Mouse (Mus musculus): ENCODE measurements around the gene Olfr589. TPM values are rescaled to one million over a fixed set of nuclear protein-coding genes. Genes with fewer than 3 reads are reported as not detected.
"Not testable (repeated sequence)": the region's sequence is repeated elsewhere in the genome, so short reads cannot be mapped to it uniquely, and the experiment has no call there.

Gene Olfr589
- not detected in 2 replicates for total RNA-seq (2014; fragmentation: Nextera tagmentation)
- total RNA-seq (2017) = not detected in 2 replicates

GRCm38 (mm10) chr7:103156256-103156655, at the start of gene Olfr589:
TSS of gene Olfr589 (minus strand) at chr7:103156356.
- ATAC-seq (replicated peaks; ENCODE audit: poor library complexity, severe bottlenecking) = no peak

DNA sequence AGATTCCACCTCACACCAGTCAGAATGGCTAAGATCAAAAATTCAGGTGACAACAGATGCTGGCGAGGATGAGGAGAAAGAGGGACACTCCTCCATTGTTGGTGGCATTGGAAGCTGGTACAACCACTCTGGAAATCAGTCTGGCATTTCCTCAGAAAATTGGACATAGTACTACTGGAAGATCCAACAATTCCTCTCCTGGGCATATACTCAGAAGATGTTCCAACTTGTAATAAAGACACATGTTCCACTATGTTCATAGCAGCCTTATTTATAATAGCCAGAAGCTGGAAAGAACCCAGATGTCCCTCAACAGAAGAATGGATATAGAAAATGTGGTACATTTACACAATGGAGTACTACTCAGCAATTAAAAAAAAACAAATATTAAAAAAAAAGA, 28.3 kb upstream of the Olfr589 start, which contains the start of gene Olfr592:
Gene Olfr592 (plus strand): TSS at position 301 of the 400 bp plus-strand sequence.
- not testable (repeated sequence) for ATAC-seq (replicated peaks; ENCODE audit: poor library complexity, severe bottlenecking)

- no peak for ATAC-seq (replicated peaks; ENCODE audit: poor library complexity, severe bottlenecking)
These were observed 22.1 kb upstream of the Olfr589 start, which contains the start of gene Olfr591 for GRCm38 (mm10) chr7:103178240-103178639. TSS of gene Olfr591 (minus strand) at chr7:103178340.

GRCm38 (mm10) chr7:103169697-103170096, 13.5 kb upstream of the Olfr589 start:
- ATAC-seq (replicated peaks; ENCODE audit: poor library complexity, severe bottlenecking) = no peak

- ATAC-seq (replicated peaks; ENCODE audit: poor library complexity, severe bottlenecking) = no peak
These were observed 15.6 kb downstream of the Olfr589 start, which contains the start of gene Olfr588-ps1 for GRCm38 (mm10) chr7:103140579-103140978. TSS of gene Olfr588-ps1 (plus strand) at chr7:103140879.

GRCm38 (mm10) chr7:103125538-103125937, 30.6 kb downstream of the Olfr589 start, which contains the start of gene Olfr586:
TSS of gene Olfr586 (minus strand) at chr7:103125638.
- ATAC-seq (replicated peaks; ENCODE audit: poor library complexity, severe bottlenecking) = no peak

GRCm38 (mm10) chr7:103119406-103119805, 36.8 kb downstream of the Olfr589 start:
- no peak for ATAC-seq (replicated peaks; ENCODE audit: poor library complexity, severe bottlenecking)

Other genes with a start within 250 kb of the Olfr589 start
- gene Olfr571, start 238.8 kb downstream of the Olfr589 start, total RNA-seq (2014; fragmentation: Nextera tagmentation) = not detected in 2 replicates
- not detected in 2 replicates for gene Olfr571, start 238.8 kb downstream of the Olfr589 start, total RNA-seq (2017)
- not detected in 2 replicates for gene Olfr572, start 231.9 kb downstream of the Olfr589 start, total RNA-seq (2014; fragmentation: Nextera tagmentation)
- gene Olfr572, start 231.9 kb downstream of the Olfr589 start, total RNA-seq (2017) = not detected in 2 replicates
- not detected in 2 replicates for gene Olfr573-ps1, start 213.8 kb downstream of the Olfr589 start, total RNA-seq (2014; fragmentation: Nextera tagmentation)
- not detected in 2 replicates for gene Olfr573-ps1, start 213.8 kb downstream of the Olfr589 start, total RNA-seq (2017)
- gene Olfr574, start 207.9 kb downstream of the Olfr589 start, total RNA-seq (2014; fragmentation: Nextera tagmentation) = not detected in 2 replicates
- gene Olfr574, start 207.9 kb downstream of the Olfr589 start, total RNA-seq (2017) = not detected in 2 replicates
- not detected in 2 replicates for gene Olfr575, start 197.6 kb downstream of the Olfr589 start, total RNA-seq (2014; fragmentation: Nextera tagmentation)
- gene Olfr575, start 197.6 kb downstream of the Olfr589 start, total RNA-seq (2017) = not detected in 2 replicates
- not detected in 2 replicates for gene Olfr576, start 193.7 kb downstream of the Olfr589 start, total RNA-seq (2014; fragmentation: Nextera tagmentation)
- not detected in 2 replicates for gene Olfr576, start 193.7 kb downstream of the Olfr589 start, total RNA-seq (2017)
- gene Olfr577, start 180.4 kb downstream of the Olfr589 start, total RNA-seq (2014; fragmentation: Nextera tagmentation) = not detected in 2 replicates
- not detected in 2 replicates for gene Olfr577, start 180.4 kb downstream of the Olfr589 start, total RNA-seq (2017)
- not detected in 2 replicates for gene Olfr578, start 167.0 kb downstream of the Olfr589 start, total RNA-seq (2014; fragmentation: Nextera tagmentation)
- not detected in 2 replicates for gene Olfr578, start 167.0 kb downstream of the Olfr589 start, total RNA-seq (2017)
- gene Olfr582, start 118.3 kb downstream of the Olfr589 start, total RNA-seq (2014; fragmentation: Nextera tagmentation) = not detected in 2 replicates
- not detected in 2 replicates for gene Olfr582, start 118.3 kb downstream of the Olfr589 start, total RNA-seq (2017)
- gene Olfr583, start 105.1 kb downstream of the Olfr589 start, total RNA-seq (2014; fragmentation: Nextera tagmentation) = not detected in 2 replicates
- gene Olfr583, start 105.1 kb downstream of the Olfr589 start, total RNA-seq (2017) = not detected in 2 replicates
- not detected in 2 replicates for gene Olfr584, start 74.5 kb downstream of the Olfr589 start, total RNA-seq (2014; fragmentation: Nextera tagmentation)
- not detected in 2 replicates for gene Olfr584, start 74.5 kb downstream of the Olfr589 start, total RNA-seq (2017)
- not detected in 2 replicates for gene Olfr585, start 58.6 kb downstream of the Olfr589 start, total RNA-seq (2014; fragmentation: Nextera tagmentation)
- not detected in 2 replicates for gene Olfr585, start 58.6 kb downstream of the Olfr589 start, total RNA-seq (2017)
- gene Olfr586, start 30.7 kb downstream of the Olfr589 start, total RNA-seq (2014; fragmentation: Nextera tagmentation) = not detected in 2 replicates
- not detected in 2 replicates for gene Olfr586, start 30.7 kb downstream of the Olfr589 start, total RNA-seq (2017)
- gene Olfr588-ps1, start 15.5 kb downstream of the Olfr589 start, total RNA-seq (2014; fragmentation: Nextera tagmentation) = not detected in 2 replicates
- not detected in 2 replicates for gene Olfr588-ps1, start 15.5 kb downstream of the Olfr589 start, total RNA-seq (2017)
- not detected in 2 replicates for gene Olfr591, start 22.0 kb upstream of the Olfr589 start, total RNA-seq (2014; fragmentation: Nextera tagmentation)
- gene Olfr591, start 22.0 kb upstream of the Olfr589 start, total RNA-seq (2017) = not detected in 2 replicates
- not detected in 2 replicates for gene Olfr592, start 28.4 kb upstream of the Olfr589 start, total RNA-seq (2014; fragmentation: Nextera tagmentation)
- not detected in 2 replicates for gene Olfr592, start 28.4 kb upstream of the Olfr589 start, total RNA-seq (2017)
- gene Olfr593, start 55.5 kb upstream of the Olfr589 start, total RNA-seq (2014; fragmentation: Nextera tagmentation) = not detected in 2 replicates
- not detected in 2 replicates for gene Olfr593, start 55.5 kb upstream of the Olfr589 start, total RNA-seq (2017)
- gene Olfr594, start 60.6 kb upstream of the Olfr589 start, total RNA-seq (2014; fragmentation: Nextera tagmentation) = not detected in 2 replicates
- not detected in 2 replicates for gene Olfr594, start 60.6 kb upstream of the Olfr589 start, total RNA-seq (2017)
- gene Usp17ld, start 96.1 kb upstream of the Olfr589 start, total RNA-seq (2014; fragmentation: Nextera tagmentation) = not detected in 2 replicates
- not detected in 2 replicates for gene Usp17ld, start 96.1 kb upstream of the Olfr589 start, total RNA-seq (2017)
- not detected in 2 replicates for gene Olfr596, start 149.3 kb upstream of the Olfr589 start, total RNA-seq (2014; fragmentation: Nextera tagmentation)
- not detected in 2 replicates for gene Olfr596, start 149.3 kb upstream of the Olfr589 start, total RNA-seq (2017)
- not detected in 2 replicates for gene Olfr597, start 160.0 kb upstream of the Olfr589 start, total RNA-seq (2014; fragmentation: Nextera tagmentation)
- gene Olfr597, start 160.0 kb upstream of the Olfr589 start, total RNA-seq (2017) = not detected in 2 replicates
- gene Olfr598, start 167.2 kb upstream of the Olfr589 start, total RNA-seq (2014; fragmentation: Nextera tagmentation) = not detected in 2 replicates
- not detected in 2 replicates for gene Olfr598, start 167.2 kb upstream of the Olfr589 start, total RNA-seq (2017)
- not detected in 2 replicates for gene Olfr599, start 179.6 kb upstream of the Olfr589 start, total RNA-seq (2014; fragmentation: Nextera tagmentation)
- gene Olfr599, start 179.6 kb upstream of the Olfr589 start, total RNA-seq (2017) = not detected in 2 replicates
- not detected in 2 replicates for gene Olfr600, start 193.3 kb upstream of the Olfr589 start, total RNA-seq (2014; fragmentation: Nextera tagmentation)
- not detected in 2 replicates for gene Olfr600, start 193.3 kb upstream of the Olfr589 start, total RNA-seq (2017)
- gene Olfr601, start 206.3 kb upstream of the Olfr589 start, total RNA-seq (2014; fragmentation: Nextera tagmentation) = not detected in 2 replicates
- gene Olfr601, start 206.3 kb upstream of the Olfr589 start, total RNA-seq (2017) = not detected in 2 replicates
- gene Olfr603, start 229.8 kb upstream of the Olfr589 start, total RNA-seq (2014; fragmentation: Nextera tagmentation) = not detected in 2 replicates
- not detected in 2 replicates for gene Olfr603, start 229.8 kb upstream of the Olfr589 start, total RNA-seq (2017)